Mouse (Mus musculus): ENCODE measurements around the gene Mvb12a. TPM values are rescaled to one million over a fixed set of nuclear protein-coding genes. Genes with fewer than 3 reads are reported as not detected.

Mvb12a gene
- polyA plus RNA-seq, 1 experiment = not detected

- Histone ChIP-seq H3K4me3 (ENCODE audit: insufficient read depth, low read depth, low read length) (peak within 1 kb of the TSS; percentile 2; the same call in 1 of the 2 replicates), H3K27ac (ENCODE audit: insufficient read depth, low read depth, low read length) (no peak within 1 kb of the TSS), H3K4me1 (ENCODE audit: control insufficient read depth, insufficient read depth, low read length) (peaks cover 16% of the 10 kb centered on the region)
- 6% methylated on average over 70 of the region's 70 CpGs for WGBS
- TF ChIP-seq CTCF (IDR thresholded peaks at IDR 0.05; ENCODE audit: insufficient read depth, low read depth, low read length) (no peak), POLR2A (IDR thresholded peaks at IDR 0.05; ENCODE audit: insufficient read depth, low read depth, low read length) (no peak)
Measured at GRCm38 (mm10) chr8:71558071-71558957, 15.6 kb downstream of the Mvb12a start, which contains the start of gene Tmem221. Tmem221 (minus strand) TSS chr8:71558871.

- TF ChIP-seq POLR2A (IDR thresholded peaks at IDR 0.05; ENCODE audit: insufficient read depth, low read depth, low read length) = no peak
- no peak for TF ChIP-seq CTCF (IDR thresholded peaks at IDR 0.05; ENCODE audit: insufficient read depth, low read depth, low read length)
- Histone ChIP-seq H3K27ac (ENCODE audit: insufficient read depth, low read depth, low read length) (no peak overlapping the region), H3K4me1 (ENCODE audit: control insufficient read depth, insufficient read depth, low read length) (peaks cover 16% of the 10 kb centered on the region), H3K4me3 (ENCODE audit: insufficient read depth, low read depth, low read length) (0 out of 2 replicates have a peak overlapping the region, but pooled peaks have one; percentile 2)
- 5% methylated on average over 24 of the region's 24 CpGs for WGBS
Measured at GRCm38 (mm10) chr8:71558958-71559690, 16.4 kb downstream of the Mvb12a start.

- H3K27ac ChIP-seq (ENCODE audit: insufficient read depth, low read depth, low read length) = no peak overlapping the region
- H3K4me1 ChIP-seq (ENCODE audit: control insufficient read depth, insufficient read depth, low read length) = peaks cover 16% of the 10 kb centered on the region
- no peak overlapping the region for H3K4me3 ChIP-seq (ENCODE audit: insufficient read depth, low read depth, low read length)
- TF ChIP-seq POLR2A (IDR thresholded peaks at IDR 0.05; ENCODE audit: insufficient read depth, low read depth, low read length) (no peak), CTCF (IDR thresholded peaks at IDR 0.05; ENCODE audit: insufficient read depth, low read depth, low read length) (no peak)
- WGBS = 77% methylated on average over 3 of the region's 3 CpGs
Measured at GRCm38 (mm10) chr8:71560071-71560470, 17.3 kb downstream of the Mvb12a start.

GRCm38 (mm10) chr8:71560765-71561164 lies 18.0 kb downstream of the Mvb12a start:
- 82% methylated on average over 5 of the region's 5 CpGs for WGBS
- no peak for TF ChIP-seq CTCF (IDR thresholded peaks at IDR 0.05; ENCODE audit: insufficient read depth, low read depth, low read length)
- no peak for TF ChIP-seq POLR2A (IDR thresholded peaks at IDR 0.05; ENCODE audit: insufficient read depth, low read depth, low read length)
- Histone ChIP-seq H3K4me1 (ENCODE audit: control insufficient read depth, insufficient read depth, low read length) (peaks cover 16% of the 10 kb centered on the region), H3K4me3 (ENCODE audit: insufficient read depth, low read depth, low read length) (no peak overlapping the region), H3K27ac (ENCODE audit: insufficient read depth, low read depth, low read length) (no peak overlapping the region)

- 5% methylated on average over 15 of the region's 15 CpGs for WGBS
- no peak overlapping the region for H3K4me3 ChIP-seq (ENCODE audit: insufficient read depth, low read depth, low read length)
- TF ChIP-seq POLR2A (IDR thresholded peaks at IDR 0.05; ENCODE audit: insufficient read depth, low read depth, low read length) (no peak), CTCF (IDR thresholded peaks at IDR 0.05; ENCODE audit: insufficient read depth, low read depth, low read length) (peak; percentile 95)
- H3K27ac ChIP-seq (ENCODE audit: insufficient read depth, low read depth, low read length) = no peak overlapping the region
- peaks cover 16% of the 10 kb centered on the region for H3K4me1 ChIP-seq (ENCODE audit: control insufficient read depth, insufficient read depth, low read length)
Measured at GRCm38 (mm10) chr8:71561401-71561800, 18.7 kb downstream of the Mvb12a start.

- TF ChIP-seq POLR2A (IDR thresholded peaks at IDR 0.05; ENCODE audit: insufficient read depth, low read depth, low read length) = no peak
- TF ChIP-seq CTCF (IDR thresholded peaks at IDR 0.05; ENCODE audit: insufficient read depth, low read depth, low read length) = peak; percentile 74; the same call in 1 of the 2 replicates
- peaks cover 16% of the 10 kb centered on the region for H3K4me1 ChIP-seq (ENCODE audit: control insufficient read depth, insufficient read depth, low read length)
- peak overlapping the region; percentile 18 for H3K4me3 ChIP-seq (ENCODE audit: insufficient read depth, low read depth, low read length)
- under 1% methylated on average over 33 of the region's 33 CpGs for WGBS
- no peak overlapping the region for H3K27ac ChIP-seq (ENCODE audit: insufficient read depth, low read depth, low read length)
Measured at GRCm38 (mm10) chr8:71562751-71563150, 20.0 kb downstream of the Mvb12a start.

- no peak overlapping the region for H3K4me3 ChIP-seq (ENCODE audit: insufficient read depth, low read depth, low read length)
- no peak overlapping the region for H3K27ac ChIP-seq (ENCODE audit: insufficient read depth, low read depth, low read length)
- WGBS = 90% methylated on average over 4 of the region's 4 CpGs
- peaks cover 15% of the 10 kb centered on the region for H3K4me1 ChIP-seq (ENCODE audit: control insufficient read depth, insufficient read depth, low read length)
- TF ChIP-seq POLR2A (IDR thresholded peaks at IDR 0.05; ENCODE audit: insufficient read depth, low read depth, low read length) = no peak
- no peak for TF ChIP-seq CTCF (IDR thresholded peaks at IDR 0.05; ENCODE audit: insufficient read depth, low read depth, low read length)
Measured at GRCm38 (mm10) chr8:71563992-71564391, 21.3 kb downstream of the Mvb12a start.

- TF ChIP-seq CTCF (IDR thresholded peaks at IDR 0.05; ENCODE audit: insufficient read depth, low read depth, low read length) (no peak), POLR2A (IDR thresholded peaks at IDR 0.05; ENCODE audit: insufficient read depth, low read depth, low read length) (no peak)
- WGBS = 82% methylated on average over 3 of the region's 3 CpGs
- Histone ChIP-seq H3K27ac (ENCODE audit: insufficient read depth, low read depth, low read length) (no peak within 1 kb of the TSS), H3K4me3 (ENCODE audit: insufficient read depth, low read depth, low read length) (no peak within 1 kb of the TSS), H3K4me1 (ENCODE audit: control insufficient read depth, insufficient read depth, low read length) (peaks cover 15% of the 10 kb centered on the region)
Measured at GRCm38 (mm10) chr8:71566501-71566900, 23.8 kb downstream of the Mvb12a start, which contains the start of gene Nxnl1. Nxnl1 (minus strand) TSS chr8:71566601.

All from olfactory bulb, adult 2 months (tissue).